Mouse (Mus musculus) natural killer cell, adult 2 months (primary cell): ENCODE measurements around the gene Map3k14.
A peak's percentile ranks its signal among the peaks of the same experiment; 100 is the strongest.
"Not testable (repeated sequence)": the region's sequence is repeated elsewhere in the genome, so short reads cannot be mapped to it uniquely, and the experiment has no call there.

Experiments
- DNase-seq, 2 experiments: peaks; one replicate each; pipeline ENCODE4 v3.0.0; 2022; ENCODE audit warnings: low spot score in 2 of 2

Map3k14 gene

GRCm38 (mm10) chr11:103267346-103268219, at the start of gene Map3k14:
TSS of gene Map3k14 (minus strand) at chr11:103267472.
- peak; percentile 99 to 100 for DNase-seq

DNA sequence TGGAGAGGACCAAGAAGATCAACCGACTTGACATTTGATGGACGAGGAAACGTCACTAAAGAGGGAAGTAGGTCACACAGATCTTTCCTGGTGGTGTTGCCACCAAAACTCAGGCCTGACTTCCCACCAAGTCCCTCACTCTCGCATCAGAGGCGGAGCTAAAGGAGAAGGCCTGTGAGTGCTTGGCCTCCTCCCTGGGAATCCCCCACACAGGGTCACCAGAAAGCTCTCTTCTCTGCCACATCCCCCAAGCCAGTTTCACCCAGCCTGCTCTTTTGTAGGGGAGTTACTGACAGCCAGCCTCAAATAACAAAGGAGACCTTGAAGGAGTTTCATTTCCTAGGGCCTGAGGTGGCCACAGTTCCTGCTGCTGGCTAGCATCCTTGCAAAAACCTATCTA, 48.1 kb upstream of the Map3k14 start:
- DNase-seq = no peak

GRCm38 (mm10) chr11:103314736-103315374, 47.6 kb upstream of the Map3k14 start:
- no peak for DNase-seq

- no peak for DNase-seq
These were observed 46.3 kb upstream of the Map3k14 start for GRCm38 (mm10) chr11:103313542-103313941.

GRCm38 (mm10) chr11:103312655-103313255, 45.5 kb upstream of the Map3k14 start:
- DNase-seq = no peak

GRCm38 (mm10) chr11:103311960-103312611, 44.8 kb upstream of the Map3k14 start:
- peak in 1 of 2 experiments; percentile 28 for DNase-seq

- no peak for DNase-seq
These were observed 42.8 kb upstream of the Map3k14 start for GRCm38 (mm10) chr11:103309956-103310574.

GRCm38 (mm10) chr11:103307910-103308309, 40.6 kb upstream of the Map3k14 start:
- DNase-seq = peak in 1 of 2 experiments; percentile 20

DNA sequence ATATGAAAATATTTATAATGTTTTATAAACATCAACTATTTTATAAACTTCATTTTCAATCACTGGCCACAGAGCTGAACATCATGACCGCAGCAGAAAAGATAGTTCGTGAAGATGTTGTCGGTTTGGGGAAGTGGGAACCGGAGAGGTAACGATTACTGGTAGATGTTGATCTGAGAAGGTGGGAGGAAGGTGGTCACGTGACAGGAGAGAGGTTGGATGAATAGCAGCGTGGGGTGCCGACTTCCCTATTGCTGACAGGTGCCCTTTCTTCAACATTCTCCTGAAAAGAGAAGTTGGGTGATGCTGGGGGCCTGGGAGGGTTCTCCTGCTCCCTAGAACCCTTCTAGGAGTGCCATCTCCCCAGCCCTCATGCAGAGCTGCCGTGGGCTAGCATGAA, 37.3 kb upstream of the Map3k14 start:
- DNase-seq = peak in 1 of 2 experiments; percentile 51

DNA sequence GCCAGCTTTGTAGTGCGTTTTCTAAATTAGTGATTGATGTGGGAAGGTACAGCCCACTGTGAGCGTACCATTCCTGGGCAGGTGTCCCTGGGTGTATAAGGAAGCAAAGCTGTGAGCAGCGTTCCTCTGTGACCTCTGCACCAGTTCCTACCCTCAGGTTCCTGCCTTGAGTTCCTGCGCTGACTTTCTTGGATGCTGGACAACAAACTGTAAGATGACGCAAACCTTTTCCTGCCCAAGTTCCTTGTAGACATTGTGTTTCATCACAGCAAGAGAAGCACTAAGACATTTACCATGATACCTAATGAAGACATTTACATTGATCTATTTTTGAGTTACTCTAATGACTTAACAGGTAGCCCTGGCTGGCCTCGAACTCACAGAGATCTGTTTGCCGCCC, 27.5 kb upstream of the Map3k14 start:
- no peak for DNase-seq

DNA sequence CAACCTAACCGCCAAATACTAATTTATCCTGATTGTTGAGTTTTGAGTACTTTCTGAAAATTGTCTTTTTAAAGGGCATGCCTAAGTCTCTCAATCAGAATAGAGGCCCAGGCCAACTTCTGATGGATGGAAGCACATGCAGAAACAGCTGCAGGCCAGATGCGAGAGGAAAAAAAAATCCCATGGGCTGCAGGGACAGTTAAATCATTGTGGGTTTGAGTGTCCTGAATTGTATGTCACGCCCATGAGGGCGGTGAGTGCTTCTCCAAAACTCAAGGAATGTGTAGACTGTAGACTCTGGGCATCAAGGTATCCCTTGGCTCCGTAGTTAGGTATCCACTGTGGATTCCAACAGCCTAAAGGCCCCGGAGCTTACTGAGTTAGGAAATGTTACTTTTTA, 26.8 kb upstream of the Map3k14 start:
- DNase-seq = no peak

DNA sequence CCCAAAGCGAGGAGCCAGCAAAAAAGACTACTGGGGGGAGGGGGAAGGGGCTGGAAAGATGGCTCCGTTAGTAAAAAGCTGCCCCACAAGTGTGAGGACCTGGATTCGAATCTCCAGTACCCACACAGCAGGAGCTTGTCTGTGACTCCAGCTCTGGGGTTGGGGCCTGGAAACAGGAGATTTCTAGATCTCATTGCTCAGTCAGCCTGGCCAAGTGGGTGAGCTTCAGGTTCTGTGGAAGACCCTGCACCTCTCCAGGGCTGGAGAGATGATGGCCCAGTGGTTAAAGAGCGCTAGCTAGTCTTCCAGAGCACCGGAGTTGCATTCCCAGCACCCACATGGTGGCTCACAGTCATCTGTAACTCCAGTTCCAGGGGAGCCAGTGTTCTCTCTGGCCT, 25.6 kb upstream of the Map3k14 start:
- no peak for DNase-seq

- DNase-seq = no peak
These were observed 25.0 kb upstream of the Map3k14 start for GRCm38 (mm10) chr11:103292152-103292889.

DNA sequence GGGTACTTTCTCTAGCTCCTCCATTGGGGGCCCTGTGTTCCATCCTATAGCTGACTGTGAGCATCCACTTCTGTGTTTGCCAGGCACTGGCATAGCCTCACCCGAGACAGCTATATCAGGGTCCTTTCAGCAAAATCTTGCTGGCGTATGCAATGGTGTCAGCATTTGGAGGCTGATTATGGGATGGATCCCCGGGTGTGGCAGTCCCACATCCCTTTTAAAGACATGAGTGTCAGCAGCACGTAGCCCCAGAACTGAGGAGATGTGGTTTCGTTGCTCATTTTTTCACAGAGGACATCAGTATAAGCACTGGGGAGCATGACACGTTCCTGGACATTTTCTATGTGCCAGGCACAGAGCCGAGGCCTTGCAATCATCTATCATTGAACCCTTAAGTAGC, 23.6 kb upstream of the Map3k14 start:
- DNase-seq = not testable (repeated sequence)

DNA sequence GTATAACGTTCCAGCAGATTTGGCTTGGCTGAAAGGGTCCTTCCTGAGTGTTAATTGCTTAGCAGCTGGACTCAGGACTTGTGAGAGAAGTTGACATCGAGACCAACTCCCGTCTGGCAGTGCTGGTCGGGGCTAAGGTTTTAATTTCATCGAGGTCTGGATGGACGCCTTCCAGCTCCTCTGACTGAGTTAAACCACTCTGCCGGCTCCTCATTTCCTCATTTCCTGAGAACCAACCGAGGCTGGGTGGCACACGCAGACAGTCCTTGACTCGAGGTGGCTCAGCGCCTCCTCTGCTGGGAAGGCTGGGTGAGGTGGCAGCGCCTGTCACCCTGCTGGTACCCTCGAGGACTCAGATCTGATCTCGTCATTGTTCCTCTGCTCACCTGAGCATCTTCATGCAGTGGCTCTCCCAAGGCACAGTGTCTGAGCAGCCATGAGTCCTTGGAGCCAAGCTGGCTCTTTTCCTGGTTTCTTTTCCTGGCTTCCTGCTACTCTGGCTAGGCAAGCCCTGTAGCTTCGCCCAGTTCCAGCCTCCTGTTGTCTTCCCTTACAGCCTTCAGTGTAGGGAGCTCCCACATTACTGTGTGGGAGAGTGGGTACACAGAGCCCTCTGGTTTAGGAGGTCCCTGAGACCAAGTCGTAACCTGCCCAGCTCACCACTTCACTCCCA, 21.2 kb upstream of the Map3k14 start:
- no peak for DNase-seq

DNA sequence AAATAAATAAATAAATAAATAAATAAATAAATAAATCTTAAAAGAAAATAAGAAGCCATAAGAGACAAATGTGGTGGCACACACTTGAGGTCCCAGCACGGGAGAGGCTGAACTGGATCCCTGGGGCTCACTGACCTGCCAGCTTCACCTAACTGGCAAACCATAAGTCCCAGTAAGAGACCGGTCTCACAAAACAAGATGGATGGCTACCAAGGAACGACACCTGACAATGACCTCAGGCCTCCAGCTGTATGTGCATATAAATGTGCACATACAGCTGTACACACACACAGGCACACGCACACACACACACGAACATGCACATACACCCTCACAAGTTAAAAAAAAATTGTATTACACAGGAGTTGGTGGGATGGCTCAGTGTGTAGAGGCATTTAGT, 19.6 kb upstream of the Map3k14 start:
- no peak for DNase-seq

GRCm38 (mm10) chr11:103285951-103286350, 18.7 kb upstream of the Map3k14 start:
- DNase-seq = no peak

DNA sequence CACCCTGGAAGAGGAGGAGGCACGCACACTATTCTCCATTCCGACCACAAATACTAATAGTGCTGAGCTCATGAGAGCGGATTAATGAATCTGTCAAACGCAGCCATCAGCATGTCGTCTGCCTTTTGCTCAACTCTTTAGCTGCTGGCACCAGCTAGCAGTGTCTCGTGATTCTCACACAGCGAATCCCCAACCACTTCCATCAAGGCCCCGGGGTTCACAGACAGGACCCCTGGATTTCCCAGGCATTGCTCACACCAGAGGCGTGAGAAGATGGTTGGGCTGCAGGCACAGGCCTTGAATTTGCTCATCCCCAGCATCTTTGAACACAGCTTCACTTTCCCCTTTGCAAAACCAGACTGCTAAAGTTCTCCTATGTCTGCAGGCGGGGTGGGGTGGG, 18.0 kb upstream of the Map3k14 start:
- no peak for DNase-seq

GRCm38 (mm10) chr11:103281784-103282183, 14.5 kb upstream of the Map3k14 start:
- DNase-seq = no peak

GRCm38 (mm10) chr11:103276450-103276849, 9.2 kb upstream of the Map3k14 start:
- DNase-seq = no peak
